21 mouse cellular contexts compared by ENCODE assay signal in the genomic region with DNA sequence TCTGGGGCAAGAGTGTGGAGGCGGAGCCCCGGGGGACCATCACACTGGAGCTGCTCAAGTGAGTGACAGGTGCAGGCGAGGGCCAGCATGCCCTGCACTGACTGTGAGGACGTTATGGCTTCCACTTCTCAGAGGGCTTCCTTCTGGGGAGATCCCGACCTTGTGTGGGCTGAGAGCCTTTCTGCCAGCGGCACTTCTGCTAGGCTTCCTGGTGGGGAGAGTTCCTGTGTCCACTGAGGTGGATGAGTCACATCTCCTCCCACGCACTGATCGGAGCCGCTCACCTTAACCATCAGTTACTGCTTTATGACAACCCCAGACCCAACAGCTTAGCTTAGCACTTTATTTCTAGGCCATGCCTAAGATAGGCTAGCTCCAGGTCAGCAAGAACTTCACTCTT. TPM values are rescaled to one million over a fixed set of nuclear protein-coding genes. Genes with fewer than 3 reads are reported as not detected.
"Had no signal": no experiment of that assay in that cellular context is flagged by ENCODE, and none has a peak within 500 bp of the region (broad histone marks: within the 10 kb centered on the region; RNA-seq: fewer than 3 reads in every experiment).

No protein-coding gene starts in this region.

- H3K9ac ChIP-seq: kidney, embryonic 15.5 days; limb, embryonic 12.5 days; limb, embryonic 15.5 days; liver, embryonic 14.5 days; liver, postnatal 0 days; lung, embryonic 14.5 days; midbrain, embryonic 12.5 days had no signal

- H3K27ac ChIP-seq: kidney, embryonic 15.5 days; left cerebral cortex, adult 2 months; limb, embryonic 12.5 days; limb, embryonic 15.5 days; liver, embryonic 14.5 days; macrophage; midbrain, embryonic 12.5 days had no signal

- H3K4me3 ChIP-seq: kidney, embryonic 15.5 days; left cerebral cortex, adult 2 months; limb, embryonic 12.5 days; limb, embryonic 15.5 days; midbrain, embryonic 12.5 days had no signal

- H3K4me1 ChIP-seq: kidney, embryonic 15.5 days; limb, embryonic 12.5 days; limb, embryonic 15.5 days; midbrain, embryonic 12.5 days had no signal

- H3K27me3 ChIP-seq: kidney, embryonic 15.5 days; limb, embryonic 12.5 days; limb, embryonic 15.5 days; midbrain, embryonic 12.5 days had no signal

- DNase-seq: kidney, postnatal 10 days; kidney, postnatal 36 days; layer of hippocampus, postnatal 36 days; liver, postnatal 0 days; lung, embryonic 14.5 days; right cerebral cortex, postnatal 14 days; right cerebral cortex, postnatal 4 days; thymus, adult 2 months; thymus, postnatal 14 days; thymus, postnatal 4 days had no signal

- H3K9me3 ChIP-seq: kidney, embryonic 15.5 days; limb, embryonic 12.5 days; limb, embryonic 15.5 days; midbrain, embryonic 12.5 days had no signal

- H3K4me2 ChIP-seq: kidney, embryonic 15.5 days; limb, embryonic 12.5 days; limb, embryonic 15.5 days; liver, embryonic 11.5 days; lung, embryonic 14.5 days; midbrain, embryonic 12.5 days had no signal

- ATAC-seq: liver, postnatal 0 days; lung, postnatal 0 days; midbrain, embryonic 16.5 days had no signal

RNA-seq across cellular contexts. Expression of gene Hrh3, which starts 44.3 kb away (rescaled TPM):
- polyA plus RNA-seq: kidney, embryonic 15.5 days; limb, embryonic 15.5 days; liver, embryonic 11.5 days; liver, embryonic 14.5 days; liver, postnatal 0 days; lung, embryonic 14.5 days; macrophage; stomach, embryonic 16.5 days had no signal
